In the genomic region with DNA sequence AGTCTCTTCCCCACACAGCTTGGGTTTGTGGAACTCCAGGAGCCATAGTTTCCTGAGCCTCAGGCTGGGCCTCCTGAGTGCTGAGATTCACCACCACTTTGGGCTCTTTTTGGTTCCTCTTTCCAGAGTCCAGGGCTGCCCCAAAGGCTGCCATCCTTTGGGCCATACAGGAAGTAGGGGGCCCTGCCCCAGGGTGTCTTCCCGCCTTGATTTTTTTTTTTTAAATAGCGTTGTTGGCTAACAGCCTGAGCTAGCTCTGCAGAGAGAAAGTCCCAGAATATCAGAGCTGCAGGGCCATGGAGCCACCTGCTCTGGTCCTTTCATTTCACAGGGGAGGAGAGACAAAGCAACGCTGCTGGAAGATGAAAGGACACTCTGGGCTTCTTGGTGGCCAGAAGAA, we compare ENCODE assay signal across 18 mouse cellular contexts. TPM values are rescaled to one million over a fixed set of nuclear protein-coding genes. Genes with fewer than 3 reads are reported as not detected.
DNase-seq lines count a peak whose midpoint lies in the region; ATAC-seq and TF ChIP-seq lines count a peak whose summit lies in the region.
"Had no signal": no experiment of that assay in that cellular context is flagged by ENCODE, and none has a peak within 500 bp of the region (broad histone marks: within the 10 kb centered on the region; RNA-seq: fewer than 3 reads in every experiment).

No protein-coding gene starts in this region.

- 0 out of 2 replicates have a peak overlapping the region, but pooled peaks have one; percentile 27 for H3K27ac ChIP-seq in cerebellum, adult 2 months (ENCODE audit: insufficient read depth, low read length)
- 0 out of 2 replicates have a peak overlapping the region, but pooled peaks have one; percentile 4 for H3K27ac ChIP-seq in hindbrain, embryonic 13.5 days
- no peak overlapping the region for H3K27ac ChIP-seq in hindbrain, embryonic 12.5 days
- peak overlapping the region; percentile 99 for H3K27ac ChIP-seq in CH12.LX (ENCODE audit: insufficient read depth, low read depth)
- peak overlapping the region; percentile 77 for H3K27ac ChIP-seq in macrophage
- H3K27ac ChIP-seq in midbrain, postnatal 0 days (ENCODE audit: low read depth, low read length) = no peak overlapping the region
- H3K27ac ChIP-seq: forebrain, embryonic 13.5 days; heart, adult 2 months; hindbrain, embryonic 15.5 days; liver, embryonic 15.5 days; midbrain, embryonic 13.5 days had no signal

- no peak overlapping the region for H3K4me2 ChIP-seq in hindbrain, embryonic 13.5 days
- no peak overlapping the region for H3K4me2 ChIP-seq in hindbrain, embryonic 12.5 days (replicated peaks)
- peak overlapping the region; percentile 78 for H3K4me2 ChIP-seq in CH12.LX (ENCODE audit: insufficient read depth, low read depth, poor library complexity, severe bottlenecking)
- H3K4me2 ChIP-seq in midbrain, postnatal 0 days (ENCODE audit: low read depth, low read length, poor library complexity, severe bottlenecking) = no peak overlapping the region
- H3K4me2 ChIP-seq: forebrain, embryonic 13.5 days; hindbrain, embryonic 15.5 days; limb, embryonic 12.5 days; liver, embryonic 15.5 days; midbrain, embryonic 13.5 days had no signal

- ATAC-seq in hindbrain, embryonic 13.5 days (ENCODE audit: low FRiP score) = no peak
- ATAC-seq in hindbrain, embryonic 12.5 days (ENCODE audit: low FRiP score) = no peak
- ATAC-seq in midbrain, postnatal 0 days (ENCODE audit: low FRiP score) = no peak
- ATAC-seq: forebrain, embryonic 13.5 days; intestine, embryonic 16.5 days; midbrain, embryonic 13.5 days had no signal

- H3K36me3 ChIP-seq in hindbrain, embryonic 13.5 days = no peaks in the 10 kb centered on the region
- no peaks in the 10 kb centered on the region for H3K36me3 ChIP-seq in hindbrain, embryonic 12.5 days
- H3K36me3 ChIP-seq in CH12.LX (replicated peaks in 1 of 2; ENCODE audit: control insufficient read depth in 1 of 2, insufficient read depth in 1 of 2, low read length in 1 of 2) (peaks cover 0 to 3% of the 10 kb centered on the region in 2 experiments), macrophage (ENCODE audit: inconsistent target) (no peaks in the 10 kb centered on the region)
- H3K36me3 ChIP-seq in midbrain, postnatal 0 days (ENCODE audit: insufficient read depth, low read length) = no peaks in the 10 kb centered on the region
- H3K36me3 ChIP-seq: hindbrain, embryonic 15.5 days; limb, embryonic 12.5 days; liver, embryonic 15.5 days; midbrain, embryonic 13.5 days had no signal

- no peaks in the 10 kb centered on the region for H3K27me3 ChIP-seq in cerebellum, adult 2 months (ENCODE audit: control insufficient read depth, insufficient read depth, low read length)
- H3K27me3 ChIP-seq in hindbrain, embryonic 13.5 days = no peaks in the 10 kb centered on the region
- H3K27me3 ChIP-seq in hindbrain, embryonic 12.5 days = no peaks in the 10 kb centered on the region
- no peaks in the 10 kb centered on the region for H3K27me3 ChIP-seq in CH12.LX (replicated peaks)
- H3K27me3 ChIP-seq in midbrain, postnatal 0 days (ENCODE audit: insufficient read depth, low read length) = no peaks in the 10 kb centered on the region
- H3K27me3 ChIP-seq: forebrain, embryonic 13.5 days; hindbrain, embryonic 15.5 days; limb, embryonic 12.5 days; liver, embryonic 15.5 days; midbrain, embryonic 13.5 days had no signal

- H3K4me3 ChIP-seq in cerebellum, adult 2 months (replicated peaks; ENCODE audit: insufficient read depth, low read depth, low read length) = no peak overlapping the region
- no peak overlapping the region for H3K4me3 ChIP-seq in hindbrain, embryonic 13.5 days
- no peak overlapping the region for H3K4me3 ChIP-seq in hindbrain, embryonic 12.5 days
- H3K4me3 ChIP-seq in CH12.LX (replicated peaks in 1 of 3; ENCODE audit: low read depth in 2 of 3, low read length in 2 of 3, poor library complexity in 1 of 3) (peak overlapping the region in 2 of 3 experiments; percentile 37 to 56), macrophage (ENCODE audit: inconsistent target) (no peak overlapping the region)
- no peak overlapping the region for H3K4me3 ChIP-seq in midbrain, postnatal 0 days (ENCODE audit: low read depth, low read length)
- H3K4me3 ChIP-seq: forebrain, embryonic 13.5 days; heart, adult 2 months; hindbrain, embryonic 15.5 days; limb, embryonic 12.5 days; liver, embryonic 15.5 days; midbrain, embryonic 13.5 days had no signal

- no peak for TF ChIP-seq POLR2A in cerebellum, adult 2 months (IDR thresholded peaks at IDR 0.05; ENCODE audit: borderline replicate concordance, insufficient read depth, low read length)
- TF ChIP-seq POLR2A in CH12.LX (IDR thresholded peaks at IDR 0.05; ENCODE audit: low read depth, low read length) = peak; percentile 77

- H3K79me2 ChIP-seq in CH12.LX (replicated peaks; ENCODE audit: control insufficient read depth, extremely low read depth, insufficient read depth, poor library complexity, severe bottlenecking) (0 out of 2 replicates have a peak, but pooled peaks cover 1% of the 10 kb centered on the region), macrophage (ENCODE audit: inconsistent target) (no peaks in the 10 kb centered on the region)

- in situ Hi-C loops in CH12.LX (cut with MboI; ENCODE audit: low pct_ligation_motif_present, low pct_unique_long_range_greater_than_20kb, low sequenced_read_pairs) = no loop called here

- TF ChIP-seq EP300 in CH12.LX (IDR thresholded peaks at IDR 0.05; ENCODE audit: low read length) = peak; percentile 85

- TF ChIP-seq CTCF in cerebellum, adult 2 months (IDR thresholded peaks at IDR 0.05; ENCODE audit: borderline replicate concordance, insufficient read depth, low read depth, low read length) = no peak
- TF ChIP-seq CTCF in CH12.LX (conservative IDR thresholded peaks at IDR 0.05 in 1 of 2, IDR thresholded peaks at IDR 0.05 in 1 of 2; ENCODE audit: low read depth in 2 of 2, low read length in 2 of 2) = no peak
- no peak for TF ChIP-seq CTCF in midbrain, postnatal 0 days (IDR thresholded peaks at IDR 0.05)

- peaks cover 29% of the 10 kb centered on the region for H3K4me1 ChIP-seq in cerebellum, adult 2 months (ENCODE audit: control insufficient read depth, insufficient read depth, low read length)
- peaks cover 20% of the 10 kb centered on the region for H3K4me1 ChIP-seq in hindbrain, embryonic 13.5 days (replicated peaks)
- H3K4me1 ChIP-seq in hindbrain, embryonic 12.5 days = peaks cover 19% of the 10 kb centered on the region
- H3K4me1 ChIP-seq in CH12.LX (ENCODE audit: control insufficient read depth in 1 of 2, insufficient read depth in 2 of 2) = peaks cover 53 to 82% of the 10 kb centered on the region in 2 experiments
- no peaks in the 10 kb centered on the region; the same call in 1 of the 2 replicates for H3K4me1 ChIP-seq in midbrain, postnatal 0 days (ENCODE audit: insufficient read depth, low read length)

- DNase-seq in cerebellum, adult 2 months = no peak
- no peak for DNase-seq in cerebellum, postnatal 14 days
- DNase-seq in CH12.LX (ENCODE audit: extremely low read depth) = peak; percentile 83
- no peak for DNase-seq in right cerebral cortex, adult 18-20 months
- no peak for DNase-seq in midbrain, postnatal 0 days (ENCODE audit: low spot score)
- DNase-seq: adrenal gland, adult 8-10 months; cerebellum, adult 8-10 months; heart, adult 2 months; thymus, postnatal 25 days had no signal

- TF ChIP-seq RAD21 in CH12.LX (IDR thresholded peaks at IDR 0.05; ENCODE audit: low read depth, low read length) = peak; percentile 2

- dilution Hi-C loops in CH12.LX (cut with MboI; ENCODE audit: extremely low pct_ligation_motif_present, extremely low pct_unique_long_range_greater_than_20kb, low sequenced_read_pairs) = no loop called here

- H3K9ac ChIP-seq in hindbrain, embryonic 13.5 days = no peak overlapping the region
- no peak overlapping the region for H3K9ac ChIP-seq in hindbrain, embryonic 12.5 days
- H3K9ac ChIP-seq in CH12.LX (ENCODE audit: insufficient read depth, low read depth) = peak overlapping the region; percentile 74
- H3K9ac ChIP-seq in midbrain, postnatal 0 days (replicated peaks; ENCODE audit: low read length, poor library complexity, severe bottlenecking) = no peak overlapping the region
- H3K9ac ChIP-seq: forebrain, embryonic 13.5 days; hindbrain, embryonic 15.5 days; limb, embryonic 12.5 days; liver, embryonic 15.5 days; midbrain, embryonic 13.5 days had no signal

- no peaks in the 10 kb centered on the region for H3K9me3 ChIP-seq in hindbrain, embryonic 13.5 days
- no peaks in the 10 kb centered on the region for H3K9me3 ChIP-seq in hindbrain, embryonic 12.5 days (replicated peaks)
- peaks cover 5% of the 10 kb centered on the region for H3K9me3 ChIP-seq in CH12.LX (replicated peaks; ENCODE audit: low read length)
- H3K9me3 ChIP-seq in midbrain, postnatal 0 days (ENCODE audit: low read length) = no peaks in the 10 kb centered on the region
- H3K9me3 ChIP-seq: forebrain, embryonic 13.5 days; hindbrain, embryonic 15.5 days; limb, embryonic 12.5 days; liver, embryonic 15.5 days; midbrain, embryonic 13.5 days had no signal

- WGBS in cerebellum, adult 2 months = 11% methylated on average over 3 of the region's 3 CpGs
- WGBS in hindbrain, embryonic 13.5 days = 64% methylated on average over 3 of the region's 3 CpGs
- WGBS in hindbrain, embryonic 12.5 days = 66% methylated on average over 3 of the region's 3 CpGs
- 3% methylated on average over 3 of the region's 3 CpGs for WGBS in macrophage (ENCODE audit: missing documents)
- 60% methylated on average over 3 of the region's 3 CpGs for WGBS in midbrain, postnatal 0 days

RNA-seq across cellular contexts. Expression of a gene that starts 6.1 kb away (rescaled TPM):
- polyA plus RNA-seq in cerebellum, adult 2 months (2012; rRNA removed) = 0.76 and 1.4 TPM in 2 replicates
- 0.45 and 0.58 TPM in 2 replicates for polyA plus RNA-seq in hindbrain, embryonic 13.5 days (2015; fragmentation: Nextera tagmentation; extraction: Ambion mirVana)
- 0.40 and 0.54 TPM in 2 replicates for polyA plus RNA-seq in hindbrain, embryonic 12.5 days (2016; fragmentation: Nextera tagmentation; extraction: Ambion mirVana)
- total RNA-seq in CH12.LX (2012; rRNA removed) (43.4 and 65.7 TPM in 2 replicates), CH12.LX (2014; rRNA removed) (25.9 and 26.3 TPM in 2 replicates)
- polyA plus RNA-seq in CH12.LX (2012; ENCODE audit: insufficient read length, low read depth) (49.6 and 53.9 TPM in 2 replicates), macrophage (2018) (not detected in 3 replicates)
- total RNA-seq in macrophage (2018; cell fraction: chromatin; rRNA removed) = 1 to 10 TPM in 10 of 26 experiments, under 1 TPM in 3, not detected in 13; 0.33 to 2.5 (median 1.4) TPM
- total RNA-seq in macrophage (2018; cell fraction: cytosol; rRNA removed) = 1 to 10 TPM in 12 of 26 experiments, under 1 TPM in 3, not detected in 11; 0.05 to 3.0 (median 2.1) TPM
- 1 to 10 TPM in 12 of 26 experiments, under 1 TPM in 1, not detected in 13; 0.77 to 3.2 (median 1.9) TPM for total RNA-seq in macrophage (2018; cell fraction: nucleus; rRNA removed)
- 0.09 TPM in 1 of 2 replicates, not detected in the other for total RNA-seq in midbrain, postnatal 0 days (2014; rRNA removed)
- 0.32 TPM in 1 of 2 replicates, not detected in the other for polyA plus RNA-seq in midbrain, postnatal 0 days (2015; fragmentation: Nextera tagmentation; extraction: Ambion mirVana)

RNA-seq across cellular contexts. Expression of a gene that starts 30.6 kb away (rescaled TPM):
- 76.4 and 76.5 TPM in 2 replicates for polyA plus RNA-seq in cerebellum, adult 2 months (2012; rRNA removed)
- 19.0 and 19.9 TPM in 2 replicates for polyA plus RNA-seq in hindbrain, embryonic 13.5 days (2015; fragmentation: Nextera tagmentation; extraction: Ambion mirVana)
- 32.9 and 38.2 TPM in 2 replicates for polyA plus RNA-seq in hindbrain, embryonic 12.5 days (2016; fragmentation: Nextera tagmentation; extraction: Ambion mirVana)
- total RNA-seq in CH12.LX (2012; rRNA removed) (26.5 and 28.8 TPM in 2 replicates), CH12.LX (2014; rRNA removed) (15.1 and 15.5 TPM in 2 replicates)
- polyA plus RNA-seq in CH12.LX (2012; ENCODE audit: insufficient read length, low read depth) (18.4 and 22.5 TPM in 2 replicates), macrophage (2018) (18.9 to 36.2 TPM (median 32.4 TPM) in 3 replicates)
- 100 to 1,000 TPM in 20 of 26 experiments, 10 to 100 TPM in 6; 46.6 to 230 (median 141) TPM for total RNA-seq in macrophage (2018; cell fraction: chromatin; rRNA removed)
- 10 to 100 TPM; 19.5 to 49.6 (median 31.5) TPM for total RNA-seq in macrophage (2018; cell fraction: cytosol; rRNA removed)
- 100 to 1,000 TPM in 8 of 26 experiments, 10 to 100 TPM in 18; 55.5 to 127 (median 91.5) TPM for total RNA-seq in macrophage (2018; cell fraction: nucleus; rRNA removed)
- 85.7 and 94.3 TPM in 2 replicates for total RNA-seq in midbrain, postnatal 0 days (2014; rRNA removed)
- polyA plus RNA-seq in midbrain, postnatal 0 days (2015; fragmentation: Nextera tagmentation; extraction: Ambion mirVana) = 18.4 and 20.6 TPM in 2 replicates

RNA-seq across cellular contexts. Expression of a gene that starts 40.0 kb away (rescaled TPM):
- polyA plus RNA-seq in cerebellum, adult 2 months (2012; rRNA removed) = 316 and 330 TPM in 2 replicates
- 335 and 349 TPM in 2 replicates for polyA plus RNA-seq in hindbrain, embryonic 13.5 days (2015; fragmentation: Nextera tagmentation; extraction: Ambion mirVana)
- polyA plus RNA-seq in hindbrain, embryonic 12.5 days (2016; fragmentation: Nextera tagmentation; extraction: Ambion mirVana) = 263 and 312 TPM in 2 replicates
- 198 and 208 TPM in 2 replicates for total RNA-seq in CH12.LX (2012; rRNA removed)
- 240 and 277 TPM in 2 replicates for total RNA-seq in CH12.LX (2014; rRNA removed)
- polyA plus RNA-seq in CH12.LX (2012; ENCODE audit: insufficient read length, low read depth) = 107 and 126 TPM in 2 replicates
- total RNA-seq in macrophage (2018; cell fraction: chromatin; rRNA removed) = 10 to 100 TPM in 2 of 26 experiments, 1 to 10 TPM in 15, not detected in 9; 2.3 to 26.6 (median 6.0) TPM
- 100 to 1,000 TPM in 4 of 26 experiments, 10 to 100 TPM in 22; 58.2 to 118 (median 86.3) TPM for total RNA-seq in macrophage (2018; cell fraction: cytosol; rRNA removed)
- total RNA-seq in macrophage (2018; cell fraction: nucleus; rRNA removed) = 10 to 100 TPM in 12 of 26 experiments, 1 to 10 TPM in 13, not detected in 1; 2.9 to 30.0 (median 9.8) TPM
- polyA plus RNA-seq in macrophage (2018) = 27.2 to 144 TPM (median 80.5 TPM) in 3 replicates
- 213 and 233 TPM in 2 replicates for total RNA-seq in midbrain, postnatal 0 days (2014; rRNA removed)
- polyA plus RNA-seq in midbrain, postnatal 0 days (2015; fragmentation: Nextera tagmentation; extraction: Ambion mirVana) = 453 and 478 TPM in 2 replicates

Comparison
In these comparisons a context has a peak if more than half of its experiments do, and no peak if none do; other contexts are left out.
1. H3K27ac ChIP-seq: peak in cerebellum, adult 2 months (single experiment), hindbrain, embryonic 13.5 days (single experiment), CH12.LX (single experiment) and macrophage (single experiment); none in hindbrain, embryonic 12.5 days (single experiment) and midbrain, postnatal 0 days (single experiment).
2. H3K4me3 ChIP-seq: peak in CH12.LX (2 of 3); none in cerebellum, adult 2 months (single experiment), hindbrain, embryonic 13.5 days (single experiment), hindbrain, embryonic 12.5 days (single experiment), macrophage (single experiment) and midbrain, postnatal 0 days (single experiment).
3. RNA of a gene that starts 6.1 kb away (polyA plus RNA-seq): 49.6 to 53.9 TPM in CH12.LX; 0.76 to 1.4 TPM in cerebellum, adult 2 months, 0.40 to 0.54 TPM in hindbrain, embryonic 12.5 days, 0.45 to 0.58 TPM in hindbrain, embryonic 13.5 days, 0.32 TPM in midbrain, postnatal 0 days and not detected in macrophage; every median in the first group is over 10 times any median in the second.